Comparison of ENCODE assay signal across 10 mouse cellular contexts in the genomic region with DNA sequence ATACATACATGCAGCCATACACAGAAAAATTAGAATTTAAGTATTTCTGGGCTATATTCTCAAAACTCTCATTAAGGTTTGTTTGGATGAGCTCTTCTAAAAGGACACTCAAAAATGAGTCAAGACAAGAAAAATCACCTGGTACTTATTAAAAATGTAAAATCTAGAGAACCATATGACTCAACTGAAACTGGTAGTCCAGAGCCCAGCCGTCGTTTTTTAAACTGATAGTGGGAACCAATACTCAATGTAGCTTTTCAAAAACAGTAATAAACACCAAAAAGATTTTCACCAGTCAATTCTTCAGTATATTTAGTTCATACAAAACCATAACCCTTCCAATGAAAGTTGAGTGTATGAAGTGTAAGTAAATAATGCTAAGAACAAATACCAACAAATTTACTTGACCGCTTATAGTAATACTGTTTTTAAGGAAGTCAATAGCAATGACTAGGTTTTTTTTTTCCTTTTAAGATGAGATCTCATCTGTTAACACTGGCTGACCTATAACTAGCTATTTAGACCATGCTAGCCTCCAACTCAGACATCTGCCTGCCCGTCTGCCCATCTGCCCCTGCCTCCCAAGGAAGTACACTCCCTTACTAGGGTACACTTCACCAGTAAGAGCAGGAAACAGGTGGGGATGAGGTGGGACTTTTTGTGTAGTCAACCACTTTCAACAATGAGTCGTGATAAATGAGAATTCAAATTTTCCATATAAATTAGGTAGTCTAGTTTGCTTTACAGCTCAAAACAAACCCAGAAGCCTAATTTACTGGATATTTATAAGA. TPM values are rescaled to one million over a fixed set of nuclear protein-coding genes. Genes with fewer than 3 reads are reported as not detected.
DNase-seq lines count a peak whose midpoint lies in the region; ATAC-seq and TF ChIP-seq lines count a peak whose summit lies in the region.
"Had no signal": no experiment of that assay in that cellular context is flagged by ENCODE, and none has a peak within 500 bp of the region (broad histone marks: within the 10 kb centered on the region; RNA-seq: fewer than 3 reads in every experiment).

No protein-coding gene starts in this region.

- H3K27ac ChIP-seq in layer of hippocampus, adult 2 months = no peak overlapping the region
- no peak overlapping the region for H3K27ac ChIP-seq in embryonic facial prominence, embryonic 14.5 days (replicated peaks; ENCODE audit: low read depth, low read length)
- no peak overlapping the region for H3K27ac ChIP-seq in intestine, embryonic 14.5 days (ENCODE audit: low read depth)
- H3K27ac ChIP-seq in midbrain, postnatal 0 days (ENCODE audit: low read depth, low read length) = no peak overlapping the region

- 68% methylated on average over 5 of the region's 5 CpGs for WGBS in embryonic facial prominence, embryonic 14.5 days
- 70% methylated on average over 5 of the region's 5 CpGs for whole genome bisulfite sequencing in intestine, embryonic 14.5 days
- 75% methylated on average over 5 of the region's 5 CpGs for WGBS in midbrain, postnatal 0 days

- no peak for TF ChIP-seq CTCF in layer of hippocampus, adult 2 months (conservative IDR thresholded peaks at IDR 0.05)
- no peak for TF ChIP-seq CTCF in midbrain, postnatal 0 days (IDR thresholded peaks at IDR 0.05)

- no peak overlapping the region for H3K9ac ChIP-seq in embryonic facial prominence, embryonic 14.5 days (ENCODE audit: low read depth, low read length)
- no peak overlapping the region for H3K9ac ChIP-seq in intestine, embryonic 14.5 days (ENCODE audit: low read length)
- H3K9ac ChIP-seq in midbrain, postnatal 0 days (replicated peaks; ENCODE audit: low read length, poor library complexity, severe bottlenecking) = no peak overlapping the region

- H3K36me3 ChIP-seq in embryonic facial prominence, embryonic 14.5 days (ENCODE audit: control insufficient read depth, insufficient read depth, low read length) = peaks cover 28% of the 10 kb centered on the region
- peaks cover 36% of the 10 kb centered on the region for H3K36me3 ChIP-seq in intestine, embryonic 14.5 days (ENCODE audit: control insufficient read depth, insufficient read depth, low read length)
- H3K36me3 ChIP-seq in midbrain, postnatal 0 days (ENCODE audit: insufficient read depth, low read length) = peaks cover 9% of the 10 kb centered on the region; the same call in 1 of the 2 replicates

- H3K27me3 ChIP-seq in embryonic facial prominence, embryonic 14.5 days (replicated peaks; ENCODE audit: control insufficient read depth, insufficient read depth, low read length) = no peaks in the 10 kb centered on the region
- H3K27me3 ChIP-seq in intestine, embryonic 14.5 days (replicated peaks; ENCODE audit: control insufficient read depth, insufficient read depth, low read length) = no peaks in the 10 kb centered on the region
- H3K27me3 ChIP-seq in midbrain, postnatal 0 days (ENCODE audit: insufficient read depth, low read length) = no peaks in the 10 kb centered on the region

- no peak for DNase-seq in layer of hippocampus, adult 2 months (ENCODE audit: low spot score in 2 of 2)
- no peak for DNase-seq in layer of hippocampus, postnatal 14 days (ENCODE audit: low spot score in 2 of 2)
- DNase-seq in embryonic facial prominence, embryonic 14.5 days (ENCODE audit: low spot score) = no peak
- DNase-seq in intestine, embryonic 14.5 days (ENCODE audit: low spot score) = no peak
- no peak for DNase-seq in midbrain, postnatal 0 days (ENCODE audit: low spot score)
- no peak for DNase-seq in urinary bladder, postnatal 4 days (ENCODE audit: low spot score in 2 of 2)
- no peak for DNase-seq in adrenal gland, postnatal 10 days
- DNase-seq: kidney, adult 9 months had no signal

- peak overlapping the region; percentile 13; the same call in 1 of the 2 replicates for H3K4me3 ChIP-seq in layer of hippocampus, adult 2 months
- H3K4me3 ChIP-seq in embryonic facial prominence, embryonic 14.5 days (ENCODE audit: low read depth, low read length) = 0 out of 2 replicates have a peak overlapping the region, but pooled peaks have one; percentile 13
- no peak overlapping the region for H3K4me3 ChIP-seq in intestine, embryonic 14.5 days (ENCODE audit: low read depth, low read length)
- no peak overlapping the region for H3K4me3 ChIP-seq in midbrain, postnatal 0 days (ENCODE audit: low read depth, low read length)

- H3K9me3 ChIP-seq in embryonic facial prominence, embryonic 14.5 days (ENCODE audit: control insufficient read depth, low read length) = no peaks in the 10 kb centered on the region
- H3K9me3 ChIP-seq in intestine, embryonic 14.5 days (ENCODE audit: control insufficient read depth, low read length) = no peaks in the 10 kb centered on the region
- H3K9me3 ChIP-seq in midbrain, postnatal 0 days (ENCODE audit: low read length) = no peaks in the 10 kb centered on the region

- no peak for ATAC-seq in embryonic facial prominence, embryonic 14.5 days (ENCODE audit: low read depth)
- no peak for ATAC-seq in intestine, embryonic 14.5 days (replicated peaks; ENCODE audit: low FRiP score, low TSS enrichment, low read depth)
- no peak for ATAC-seq in midbrain, postnatal 0 days (ENCODE audit: low FRiP score)
- ATAC-seq in activated CD4-positive, CD25-positive, alpha-beta regulatory T cell, adult 4 months = no peak

- H3K4me2 ChIP-seq in embryonic facial prominence, embryonic 14.5 days (ENCODE audit: low read depth, low read length) = no peak overlapping the region; the same call in none of the 2 replicates
- peak overlapping the region; percentile 89 for H3K4me2 ChIP-seq in intestine, embryonic 14.5 days (ENCODE audit: low read length)
- peak overlapping the region; percentile 18; the same call in 1 of the 2 replicates for H3K4me2 ChIP-seq in midbrain, postnatal 0 days (ENCODE audit: low read depth, low read length, poor library complexity, severe bottlenecking)

- H3K4me1 ChIP-seq in embryonic facial prominence, embryonic 14.5 days (ENCODE audit: control insufficient read depth, insufficient read depth, low read length) = peaks cover 16% of the 10 kb centered on the region
- peaks cover 16% of the 10 kb centered on the region for H3K4me1 ChIP-seq in intestine, embryonic 14.5 days (replicated peaks; ENCODE audit: control insufficient read depth, insufficient read depth, low read length)
- H3K4me1 ChIP-seq in midbrain, postnatal 0 days (ENCODE audit: insufficient read depth, low read length) = no peaks in the 10 kb centered on the region

RNA-seq across cellular contexts. Expression of a gene that starts 3.5 kb away (rescaled TPM):
- 100 to 1,000 TPM; 245 to 262 TPM for total RNA-seq in layer of hippocampus, adult 2 months (2021)
- total RNA-seq in layer of hippocampus, postnatal 14 days (2021) = 100 to 1,000 TPM; 213 to 245 TPM
- 498 and 515 TPM in 2 replicates for polyA plus RNA-seq in embryonic facial prominence, embryonic 14.5 days (2014; fragmentation: Nextera tagmentation; extraction: Ambion mirVana)
- polyA plus RNA-seq in intestine, embryonic 14.5 days (2014; fragmentation: Nextera tagmentation; extraction: Ambion mirVana) = 530 and 607 TPM in 2 replicates
- 57.6 and 69.2 TPM in 2 replicates for total RNA-seq in midbrain, postnatal 0 days (2014; rRNA removed)
- polyA plus RNA-seq in midbrain, postnatal 0 days (2015; fragmentation: Nextera tagmentation; extraction: Ambion mirVana) = 242 and 258 TPM in 2 replicates
- total RNA-seq in adrenal gland, postnatal 10 days (2021) = 100 to 1,000 TPM; 186 TPM
- polyA plus RNA-seq in activated CD4-positive, CD25-positive, alpha-beta regulatory T cell, adult 4 months (2017; shearing (Covaris generic)) = 100 to 1,000 TPM; 414 to 423 TPM

RNA-seq across cellular contexts. Expression of a gene that starts 10.1 kb away (rescaled TPM):
- total RNA-seq in layer of hippocampus, adult 2 months (2021) = 1 to 10 TPM; 1.7 to 2.2 TPM
- 1 to 10 TPM; 2.4 TPM for total RNA-seq in layer of hippocampus, postnatal 14 days (2021)
- 46.7 and 47.0 TPM in 2 replicates for polyA plus RNA-seq in embryonic facial prominence, embryonic 14.5 days (2014; fragmentation: Nextera tagmentation; extraction: Ambion mirVana)
- 76.9 and 83.0 TPM in 2 replicates for polyA plus RNA-seq in intestine, embryonic 14.5 days (2014; fragmentation: Nextera tagmentation; extraction: Ambion mirVana)
- 5.5 and 6.4 TPM in 2 replicates for total RNA-seq in midbrain, postnatal 0 days (2014; rRNA removed)
- polyA plus RNA-seq in midbrain, postnatal 0 days (2015; fragmentation: Nextera tagmentation; extraction: Ambion mirVana) = 55.9 and 59.8 TPM in 2 replicates
- total RNA-seq in adrenal gland, postnatal 10 days (2021) = 1 to 10 TPM in 1 of 2 experiments, under 1 TPM in 1; 0.42 to 1.3 TPM
- polyA plus RNA-seq in activated CD4-positive, CD25-positive, alpha-beta regulatory T cell, adult 4 months (2017; shearing (Covaris generic)) = 10 to 100 TPM; 71.4 to 94.9 TPM

RNA-seq across cellular contexts. Expression of a gene that starts 58.1 kb away (rescaled TPM):
- total RNA-seq in layer of hippocampus, adult 2 months (2021) = not detected
- total RNA-seq in layer of hippocampus, postnatal 14 days (2021) = not detected
- polyA plus RNA-seq in embryonic facial prominence, embryonic 14.5 days (2014; fragmentation: Nextera tagmentation; extraction: Ambion mirVana) = not detected in 2 replicates
- polyA plus RNA-seq in intestine, embryonic 14.5 days (2014; fragmentation: Nextera tagmentation; extraction: Ambion mirVana) = not detected in 2 replicates
- not detected in 2 replicates for total RNA-seq in midbrain, postnatal 0 days (2014; rRNA removed)
- polyA plus RNA-seq in midbrain, postnatal 0 days (2015; fragmentation: Nextera tagmentation; extraction: Ambion mirVana) = not detected in 2 replicates
- total RNA-seq in adrenal gland, postnatal 10 days (2021) = not detected
- not detected for polyA plus RNA-seq in activated CD4-positive, CD25-positive, alpha-beta regulatory T cell, adult 4 months (2017; shearing (Covaris generic))
- polyA plus RNA-seq: small intestine, adult 2 months had no signal

Comparison
In these comparisons a context has a peak if more than half of its experiments do, and no peak if none do; other contexts are left out.
1. H3K4me3 ChIP-seq: peak in layer of hippocampus, adult 2 months (single experiment) and embryonic facial prominence, embryonic 14.5 days (single experiment); none in intestine, embryonic 14.5 days (single experiment) and midbrain, postnatal 0 days (single experiment).